Mouse (Mus musculus): ENCODE data around the gene Slc35f2. TPM values are rescaled to one million over a fixed set of nuclear protein-coding genes. Genes with fewer than 3 reads are reported as not detected.

The Slc35f2 gene
- polyA plus RNA-seq, 1 experiment from 2014 or later = 2.9 TPM

DNA sequence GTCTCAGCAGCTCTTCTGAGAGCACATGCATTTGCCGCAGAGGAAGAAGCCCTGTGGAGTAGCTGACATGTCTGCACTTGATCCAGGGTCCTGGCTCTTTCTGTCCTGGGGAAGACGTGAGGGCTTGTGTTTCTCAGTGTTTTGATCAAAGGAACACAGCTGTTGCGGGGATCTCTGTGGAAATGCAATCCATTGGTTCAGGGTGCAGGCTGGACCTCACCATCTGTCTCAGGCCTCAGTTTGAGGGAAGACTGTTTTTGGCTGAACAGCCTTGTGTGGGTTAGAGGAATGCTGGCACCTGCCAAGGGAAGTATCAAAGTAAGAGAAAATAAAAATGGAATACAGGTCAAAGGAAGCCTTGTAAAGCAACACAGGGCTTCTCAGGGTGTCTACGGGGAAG is 64.6 kb downstream of the Slc35f2 start:
- Histone ChIP-seq H3K9me3 (no peaks in the 10 kb centered on the region), H3K4me1 (no peaks in the 10 kb centered on the region), H3K36me3 (no peaks in the 10 kb centered on the region), H3K27ac (no peak overlapping the region), H3K27me3 (ENCODE audit: insufficient read depth, poor library complexity, severe bottlenecking) (no peaks in the 10 kb centered on the region), H3K4me3 (no peak overlapping the region)
- DNase-seq (ENCODE audit: low spot score) = no peak
- WGBS = 65% methylated on average over 4 of the region's 4 CpGs

- no peak for DNase-seq (ENCODE audit: low spot score)
- Histone ChIP-seq H3K36me3 (no peaks in the 10 kb centered on the region), H3K27me3 (ENCODE audit: insufficient read depth, poor library complexity, severe bottlenecking) (no peaks in the 10 kb centered on the region), H3K4me1 (no peaks in the 10 kb centered on the region), H3K9me3 (no peaks in the 10 kb centered on the region), H3K4me3 (no peak overlapping the region), H3K27ac (no peak overlapping the region)
- WGBS = 67% methylated on average over 8 of the region's 8 CpGs
Observed at GRCm38 (mm10) chr9:53838816-53839215, 67.5 kb downstream of the Slc35f2 start.

DNA sequence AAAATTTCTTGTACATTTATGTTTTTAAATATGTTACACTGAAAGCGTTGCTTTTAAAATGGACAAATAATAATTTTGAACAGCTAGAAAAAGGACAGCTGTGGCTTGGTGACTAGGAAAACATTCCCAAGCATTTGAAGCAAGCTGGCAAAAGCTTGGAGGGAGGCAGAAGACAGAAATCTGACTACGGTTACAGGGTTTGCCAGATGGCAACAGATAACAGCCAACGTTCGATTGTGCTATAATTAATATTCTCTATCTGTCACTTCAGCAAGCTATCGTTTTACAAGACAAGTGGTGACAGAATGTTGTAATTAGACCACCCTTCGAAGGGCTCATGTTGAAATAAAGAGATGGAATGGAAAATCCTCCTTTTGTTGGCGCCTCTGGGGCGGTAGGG is 77.2 kb downstream of the Slc35f2 start:
- Histone ChIP-seq H3K27me3 (ENCODE audit: insufficient read depth, poor library complexity, severe bottlenecking) (peaks cover 13% of the 10 kb centered on the region; the same call in 1 of the 2 replicates), H3K36me3 (no peaks in the 10 kb centered on the region), H3K27ac (no peak overlapping the region), H3K4me1 (no peaks in the 10 kb centered on the region), H3K9me3 (no peaks in the 10 kb centered on the region), H3K4me3 (no peak overlapping the region)
- no peak for DNase-seq (ENCODE audit: low spot score)
- WGBS = 80% methylated on average over 8 of the region's 8 CpGs

DNA sequence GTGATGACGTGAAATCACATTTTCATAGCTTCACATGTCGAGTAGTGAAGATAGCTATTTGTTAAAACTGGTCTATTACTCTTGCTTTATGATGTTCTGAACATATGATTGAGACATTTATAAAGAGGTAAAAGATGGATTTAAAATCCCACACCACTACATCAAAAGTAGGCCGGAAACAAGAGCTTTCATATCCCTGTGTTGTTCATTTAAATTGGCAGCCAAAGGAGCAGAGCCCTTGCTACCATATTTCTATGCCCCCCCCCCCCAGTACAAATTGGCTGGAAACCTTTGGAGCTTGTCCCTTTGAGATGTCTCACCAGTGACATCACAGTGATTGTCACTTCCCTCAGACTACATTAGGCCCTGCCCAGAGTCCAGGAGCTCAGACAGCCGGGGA is 78.5 kb downstream of the Slc35f2 start, which contains the start of gene Sln:
Gene Sln (plus strand): TSS at position 301 of the 400 bp plus-strand sequence.
- DNase-seq (ENCODE audit: low spot score) = no peak
- 74% methylated on average over 4 of the region's 4 CpGs for WGBS
- Histone ChIP-seq H3K4me3 (no peak within 1 kb of the TSS), H3K27me3 (ENCODE audit: insufficient read depth, poor library complexity, severe bottlenecking) (peaks cover 22% of the 10 kb centered on the region; the same call in 1 of the 2 replicates), H3K9me3 (no peaks in the 10 kb centered on the region), H3K4me1 (no peaks in the 10 kb centered on the region), H3K36me3 (no peaks in the 10 kb centered on the region), H3K27ac (no peak within 1 kb of the TSS)

GRCm38 (mm10) chr9:53852158-53852557 is 80.8 kb downstream of the Slc35f2 start:
- Histone ChIP-seq H3K27me3 (ENCODE audit: insufficient read depth, poor library complexity, severe bottlenecking) (peaks cover 33% of the 10 kb centered on the region; the same call in 1 of the 2 replicates), H3K27ac (no peak overlapping the region), H3K36me3 (no peaks in the 10 kb centered on the region), H3K4me3 (no peak overlapping the region), H3K4me1 (no peaks in the 10 kb centered on the region), H3K9me3 (no peaks in the 10 kb centered on the region)
- DNase-seq (ENCODE audit: low spot score) = no peak
- 74% methylated on average over 4 of the region's 4 CpGs for WGBS

- DNase-seq (ENCODE audit: low spot score) = no peak
- Histone ChIP-seq H3K27ac (no peak overlapping the region), H3K27me3 (ENCODE audit: insufficient read depth, poor library complexity, severe bottlenecking) (peaks cover 33% of the 10 kb centered on the region; the same call in 1 of the 2 replicates), H3K36me3 (no peaks in the 10 kb centered on the region), H3K9me3 (no peaks in the 10 kb centered on the region), H3K4me1 (0 out of 2 replicates have a peak, but pooled peaks cover 2% of the 10 kb centered on the region), H3K4me3 (no peak overlapping the region)
- WGBS = 78% methylated on average over 1 of the region's 1 CpGs
Observed at GRCm38 (mm10) chr9:53853672-53854071, 82.3 kb downstream of the Slc35f2 start.

- H3K4me3 ChIP-seq = no peak overlapping the region
- H3K4me1 ChIP-seq = 0 out of 2 replicates have a peak, but pooled peaks cover 2% of the 10 kb centered on the region
- H3K27me3 ChIP-seq (ENCODE audit: insufficient read depth, poor library complexity, severe bottlenecking) = peaks cover 33% of the 10 kb centered on the region; the same call in 1 of the 2 replicates
- no peak for DNase-seq (ENCODE audit: low spot score)
- H3K27ac ChIP-seq = no peak overlapping the region
- no peaks in the 10 kb centered on the region for H3K9me3 ChIP-seq
- no peaks in the 10 kb centered on the region for H3K36me3 ChIP-seq
- 78% methylated on average over 1 of the region's 1 CpGs for WGBS
Observed at GRCm38 (mm10) chr9:53854525-53854924, 83.2 kb downstream of the Slc35f2 start.

DNA sequence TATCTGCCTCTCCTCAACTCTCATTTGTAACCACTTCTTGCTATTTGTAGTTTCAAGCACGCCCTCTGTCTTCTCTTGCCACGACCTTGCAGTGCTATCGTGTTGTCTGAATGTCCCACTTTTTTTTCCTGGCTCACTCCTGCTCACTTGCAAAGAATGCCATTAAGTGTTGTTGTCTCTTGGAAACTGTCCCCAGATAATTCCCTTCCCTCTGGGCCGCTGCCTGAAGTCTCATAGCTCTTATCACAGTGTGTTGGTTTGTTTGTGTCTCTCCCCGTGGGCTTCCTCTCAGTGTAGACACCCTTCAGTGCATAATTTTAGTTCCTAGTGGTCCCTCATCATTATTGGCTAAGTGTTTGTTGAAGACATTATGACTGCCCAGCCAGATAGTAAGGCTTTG is 86.5 kb downstream of the Slc35f2 start:
- H3K4me3 ChIP-seq = no peak overlapping the region
- H3K9me3 ChIP-seq = no peaks in the 10 kb centered on the region
- 0 out of 2 replicates have a peak, but pooled peaks cover 2% of the 10 kb centered on the region for H3K4me1 ChIP-seq
- 20% methylated on average over 5 of the region's 5 CpGs for WGBS
- peaks cover 27% of the 10 kb centered on the region; the same call in 1 of the 2 replicates for H3K27me3 ChIP-seq (ENCODE audit: insufficient read depth, poor library complexity, severe bottlenecking)
- no peak overlapping the region for H3K27ac ChIP-seq
- no peak for DNase-seq (ENCODE audit: low spot score)
- H3K36me3 ChIP-seq = no peaks in the 10 kb centered on the region

Other genes with a start within 250 kb of the Slc35f2 start
- 10.5 and 11.1 TPM in 2 replicates for gene Atm, start 234.8 kb upstream of the Slc35f2 start, polyA plus RNA-seq (2016; fragmentation: Nextera tagmentation; extraction: Ambion mirVana)
- 17.5 TPM in 2 replicates for gene Npat, start 234.5 kb upstream of the Slc35f2 start, polyA plus RNA-seq (2016; fragmentation: Nextera tagmentation; extraction: Ambion mirVana)
- 79.2 and 113 TPM in 2 replicates for gene Acat1, start 161.2 kb upstream of the Slc35f2 start, polyA plus RNA-seq (2016; fragmentation: Nextera tagmentation; extraction: Ambion mirVana)
- gene Cul5, start 101.5 kb upstream of the Slc35f2 start, polyA plus RNA-seq (2016; fragmentation: Nextera tagmentation; extraction: Ambion mirVana) = 31.5 and 32.4 TPM in 2 replicates
- gene Rab39, start 65.3 kb upstream of the Slc35f2 start, polyA plus RNA-seq (2016; fragmentation: Nextera tagmentation; extraction: Ambion mirVana) = 0.16 and 0.60 TPM in 2 replicates
- gene Sln, start 78.6 kb downstream of the Slc35f2 start, polyA plus RNA-seq (2016; fragmentation: Nextera tagmentation; extraction: Ambion mirVana) = 1.5 and 1.7 TPM in 2 replicates
- gene Elmod1, start 203.8 kb downstream of the Slc35f2 start, polyA plus RNA-seq (2016; fragmentation: Nextera tagmentation; extraction: Ambion mirVana) = not detected in 2 replicates